Mouse (Mus musculus): ENCODE data around the gene Xrn1. TPM values are rescaled to one million over a fixed set of nuclear protein-coding genes. Genes with fewer than 3 reads are reported as not detected.

Gene Xrn1
- 0.20 and 0.66 TPM in 2 replicates for polyA plus RNA-seq (2012; rRNA removed)

DNA sequence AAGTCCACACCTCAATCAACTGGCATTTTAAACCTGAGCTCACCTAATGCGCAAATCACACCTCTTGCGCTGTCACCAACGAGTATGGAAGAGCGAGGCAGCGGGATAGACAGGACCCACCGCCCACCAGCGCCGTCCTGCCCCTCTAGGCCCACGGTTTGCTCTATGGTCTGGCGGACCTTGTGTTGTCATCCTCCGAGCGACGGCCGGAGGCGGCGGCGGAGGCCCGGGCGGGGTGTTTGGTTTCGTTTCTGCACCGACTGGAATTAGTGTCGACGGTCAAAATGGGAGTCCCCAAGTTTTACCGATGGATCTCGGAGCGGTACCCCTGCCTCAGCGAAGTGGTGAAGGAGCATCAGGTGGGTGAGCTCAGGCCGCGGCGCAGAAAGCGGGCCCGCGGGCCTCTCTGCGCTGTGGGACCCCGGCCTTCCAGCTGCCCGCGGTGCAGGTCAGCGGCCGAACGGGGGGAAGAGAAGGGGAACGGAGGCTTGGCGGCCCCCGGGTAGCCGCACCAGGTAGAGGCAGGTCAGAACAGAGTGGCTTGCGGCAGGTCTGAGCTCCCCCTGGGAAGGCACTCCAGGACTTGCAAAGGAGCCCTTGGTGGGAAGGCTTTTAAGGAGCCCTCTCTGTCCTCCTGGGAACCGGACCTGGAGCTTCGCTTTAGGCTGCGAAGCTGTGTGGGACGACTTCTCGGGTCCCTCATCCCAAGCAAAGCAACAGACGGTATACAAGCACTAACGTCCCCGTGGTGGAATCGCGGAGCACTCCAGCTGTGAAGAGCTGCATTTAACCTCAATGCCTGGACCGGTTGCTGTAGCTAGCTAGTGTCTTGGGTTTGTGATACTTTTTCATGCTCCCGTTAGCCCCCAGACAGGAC is at the start of gene Xrn1:
Gene Xrn1 (plus strand): TSS at position 176 of the 877 bp plus-strand sequence.

Other genes starting within 250 kb of the Xrn1 start
- gene Trpc1, start 204.4 kb upstream of the Xrn1 start, polyA plus RNA-seq (2012; rRNA removed) = 1.4 and 2.9 TPM in 2 replicates
- 1.9 and 3.1 TPM in 2 replicates for gene Pls1, start 109.4 kb upstream of the Xrn1 start, polyA plus RNA-seq (2012; rRNA removed)
- gene Atr, start 97.2 kb upstream of the Xrn1 start, polyA plus RNA-seq (2012; rRNA removed) = 0.22 and 0.32 TPM in 2 replicates
- 2.2 and 3.7 TPM in 2 replicates for gene Gk5, start 164.6 kb downstream of the Xrn1 start, polyA plus RNA-seq (2012; rRNA removed)
- gene Tfdp2, start 241.5 kb downstream of the Xrn1 start, polyA plus RNA-seq (2012; rRNA removed) = 7.5 and 10.9 TPM in 2 replicates

All from stomach, adult 2 months (tissue).